In genomic region chr9:108704591-108704990, GRCm38 (mm10) we compare ENCODE assay signal across 15 mouse cellular contexts. TPM values are rescaled to one million over a fixed set of nuclear protein-coding genes. Genes with fewer than 3 reads are reported as not detected.
A peak's percentile ranks its signal among the peaks of the same experiment; 100 is the strongest.
DNase-seq lines count a peak whose midpoint lies in the region; ATAC-seq and TF ChIP-seq lines count a peak whose summit lies in the region.
"Had no signal": no experiment of that assay in that cellular context is flagged by ENCODE, and none has a peak within 500 bp of the region (broad histone marks: within the 10 kb centered on the region; RNA-seq: fewer than 3 reads in every experiment).

No protein-coding gene starts in this region.

- H3K9ac ChIP-seq in hindbrain, embryonic 11.5 days (ENCODE audit: low read depth, low read length) = no peak overlapping the region
- H3K9ac ChIP-seq in midbrain, postnatal 0 days (replicated peaks; ENCODE audit: low read length, poor library complexity, severe bottlenecking) = no peak overlapping the region
- no peak overlapping the region for H3K9ac ChIP-seq in midbrain, embryonic 15.5 days
- H3K9ac ChIP-seq in heart, embryonic 13.5 days = peak overlapping the region; percentile 38; the same call in 1 of the 2 replicates
- H3K9ac ChIP-seq in stomach, embryonic 15.5 days = no peak overlapping the region

- peak overlapping the region; percentile 8; the same call in 1 of the 2 replicates for H3K27ac ChIP-seq in hindbrain, embryonic 10.5 days
- H3K27ac ChIP-seq in hindbrain, embryonic 11.5 days (ENCODE audit: low read depth, low read length) = no peak overlapping the region
- 0 out of 2 replicates have a peak overlapping the region, but pooled peaks have one; percentile 18 for H3K27ac ChIP-seq in midbrain, postnatal 0 days (ENCODE audit: low read depth, low read length)
- H3K27ac ChIP-seq in midbrain, embryonic 15.5 days = no peak overlapping the region
- H3K27ac ChIP-seq in heart, embryonic 13.5 days (replicated peaks) = peak overlapping the region; percentile 66
- H3K27ac ChIP-seq in stomach, embryonic 15.5 days = peak overlapping the region; percentile 40; the same call in 1 of the 2 replicates

- TF ChIP-seq CTCF in midbrain, postnatal 0 days (IDR thresholded peaks at IDR 0.05) = no peak

- no peaks in the 10 kb centered on the region for H3K27me3 ChIP-seq in hindbrain, embryonic 10.5 days (ENCODE audit: insufficient read depth, poor library complexity, severe bottlenecking)
- H3K27me3 ChIP-seq in hindbrain, embryonic 11.5 days (ENCODE audit: control insufficient read depth, insufficient read depth, low read length) = no peaks in the 10 kb centered on the region
- H3K27me3 ChIP-seq in midbrain, postnatal 0 days (ENCODE audit: insufficient read depth, low read length) = no peaks in the 10 kb centered on the region
- no peaks in the 10 kb centered on the region for H3K27me3 ChIP-seq in midbrain, embryonic 15.5 days (replicated peaks)
- H3K27me3 ChIP-seq in heart, embryonic 13.5 days (replicated peaks) = no peaks in the 10 kb centered on the region
- no peaks in the 10 kb centered on the region for H3K27me3 ChIP-seq in stomach, embryonic 15.5 days (replicated peaks)
- H3K27me3 ChIP-seq: neural tube, embryonic 13.5 days had no signal

- no peak for DNase-seq in hindbrain, embryonic 10.5 days (ENCODE audit: low spot score)
- no peak for DNase-seq in hindbrain, embryonic 11.5 days (ENCODE audit: low spot score)
- DNase-seq in midbrain, postnatal 0 days (ENCODE audit: low spot score) = no peak
- no peak for DNase-seq in thymus, postnatal 10 days (ENCODE audit: low spot score in 2 of 2)
- DNase-seq in urinary bladder, postnatal 36 days (ENCODE audit: low spot score in 2 of 2) = no peak
- DNase-seq: adrenal gland, postnatal 25 days; kidney, adult 11 months; right cerebral cortex, adult 18-20 months had no signal

- no peak for ATAC-seq in hindbrain, embryonic 11.5 days (ENCODE audit: low FRiP score)
- ATAC-seq in midbrain, postnatal 0 days (ENCODE audit: low FRiP score) = no peak
- ATAC-seq in midbrain, embryonic 15.5 days (replicated peaks) = no peak
- ATAC-seq in heart, embryonic 13.5 days (ENCODE audit: extremely low read depth, insufficient number of reproducible peaks, low FRiP score, low TSS enrichment) = no peak
- ATAC-seq in stomach, embryonic 15.5 days (ENCODE audit: insufficient read depth, low FRiP score, low read depth) = no peak
- ATAC-seq: CD4-positive, CD25-positive, alpha-beta regulatory T cell, adult 4 months; lung, postnatal 0 days had no signal

- no peaks in the 10 kb centered on the region for H3K36me3 ChIP-seq in hindbrain, embryonic 10.5 days
- H3K36me3 ChIP-seq in hindbrain, embryonic 11.5 days (ENCODE audit: control insufficient read depth, insufficient read depth, low read length) = no peaks in the 10 kb centered on the region
- no peaks in the 10 kb centered on the region for H3K36me3 ChIP-seq in midbrain, postnatal 0 days (ENCODE audit: insufficient read depth, low read length)
- no peaks in the 10 kb centered on the region for H3K36me3 ChIP-seq in midbrain, embryonic 15.5 days (replicated peaks)
- H3K36me3 ChIP-seq in heart, embryonic 13.5 days = no peaks in the 10 kb centered on the region
- no peaks in the 10 kb centered on the region for H3K36me3 ChIP-seq in stomach, embryonic 15.5 days
- H3K36me3 ChIP-seq: neural tube, embryonic 13.5 days had no signal

- WGBS in hindbrain, embryonic 10.5 days = 66% methylated on average over 7 of the region's 7 CpGs
- 69% methylated on average over 7 of the region's 7 CpGs for WGBS in hindbrain, embryonic 11.5 days
- WGBS in midbrain, postnatal 0 days = 65% methylated on average over 7 of the region's 7 CpGs
- 73% methylated on average over 7 of the region's 7 CpGs for WGBS in midbrain, embryonic 15.5 days
- 40% methylated on average over 7 of the region's 7 CpGs for WGBS in heart, embryonic 13.5 days
- 58% methylated on average over 7 of the region's 7 CpGs for WGBS in stomach, embryonic 15.5 days

- H3K4me3 ChIP-seq in hindbrain, embryonic 10.5 days = no peak overlapping the region
- no peak overlapping the region for H3K4me3 ChIP-seq in hindbrain, embryonic 11.5 days (ENCODE audit: low read depth, low read length)
- H3K4me3 ChIP-seq in midbrain, postnatal 0 days (ENCODE audit: low read depth, low read length) = no peak overlapping the region
- H3K4me3 ChIP-seq in midbrain, embryonic 15.5 days = no peak overlapping the region
- H3K4me3 ChIP-seq in heart, embryonic 13.5 days = no peak overlapping the region
- H3K4me3 ChIP-seq in stomach, embryonic 15.5 days (replicated peaks) = no peak overlapping the region
- H3K4me3 ChIP-seq: neural tube, embryonic 13.5 days had no signal

- H3K4me1 ChIP-seq in hindbrain, embryonic 10.5 days (replicated peaks) = peaks cover 20% of the 10 kb centered on the region
- H3K4me1 ChIP-seq in hindbrain, embryonic 11.5 days (replicated peaks; ENCODE audit: control insufficient read depth, insufficient read depth, low read length) = no peaks in the 10 kb centered on the region
- H3K4me1 ChIP-seq in midbrain, postnatal 0 days (ENCODE audit: insufficient read depth, low read length) = no peaks in the 10 kb centered on the region
- peaks cover 15% of the 10 kb centered on the region for H3K4me1 ChIP-seq in midbrain, embryonic 15.5 days
- H3K4me1 ChIP-seq in heart, embryonic 13.5 days = peaks cover 29% of the 10 kb centered on the region
- peaks cover 14% of the 10 kb centered on the region; the same call in 1 of the 2 replicates for H3K4me1 ChIP-seq in stomach, embryonic 15.5 days

- no peak overlapping the region for H3K4me2 ChIP-seq in hindbrain, embryonic 11.5 days (replicated peaks; ENCODE audit: low read depth, low read length)
- H3K4me2 ChIP-seq in midbrain, postnatal 0 days (ENCODE audit: low read depth, low read length, poor library complexity, severe bottlenecking) = no peak overlapping the region
- H3K4me2 ChIP-seq in midbrain, embryonic 15.5 days = no peak overlapping the region
- peak overlapping the region; percentile 19 for H3K4me2 ChIP-seq in heart, embryonic 13.5 days
- H3K4me2 ChIP-seq in stomach, embryonic 15.5 days = no peak overlapping the region
- H3K4me2 ChIP-seq: midbrain, embryonic 11.5 days; neural tube, embryonic 13.5 days had no signal

- no peaks in the 10 kb centered on the region for H3K9me3 ChIP-seq in hindbrain, embryonic 10.5 days
- H3K9me3 ChIP-seq in hindbrain, embryonic 11.5 days (ENCODE audit: control insufficient read depth, low read length) = no peaks in the 10 kb centered on the region
- no peaks in the 10 kb centered on the region for H3K9me3 ChIP-seq in midbrain, postnatal 0 days (ENCODE audit: low read length)
- no peaks in the 10 kb centered on the region for H3K9me3 ChIP-seq in midbrain, embryonic 15.5 days
- H3K9me3 ChIP-seq in heart, embryonic 13.5 days = no peaks in the 10 kb centered on the region
- no peaks in the 10 kb centered on the region for H3K9me3 ChIP-seq in stomach, embryonic 15.5 days
- H3K9me3 ChIP-seq: neural tube, embryonic 13.5 days had no signal

RNA-seq across cellular contexts. Expression of gene Prkar2a, which starts 15.5 kb away (rescaled TPM):
- polyA plus RNA-seq in hindbrain, embryonic 10.5 days (2016; fragmentation: Nextera tagmentation; extraction: Ambion mirVana) = 34.2 and 35.0 TPM in 2 replicates
- polyA plus RNA-seq in hindbrain, embryonic 11.5 days (2014; fragmentation: Nextera tagmentation; extraction: Ambion mirVana) = 45.0 and 52.0 TPM in 2 replicates
- total RNA-seq in midbrain, postnatal 0 days (2014; rRNA removed) = 107 and 137 TPM in 2 replicates
- polyA plus RNA-seq in midbrain, postnatal 0 days (2015; fragmentation: Nextera tagmentation; extraction: Ambion mirVana) = 44.8 and 49.7 TPM in 2 replicates
- polyA plus RNA-seq in midbrain, embryonic 15.5 days (2015; fragmentation: Nextera tagmentation; extraction: Ambion mirVana) = 67.7 and 68.4 TPM in 2 replicates
- polyA plus RNA-seq in heart, embryonic 13.5 days (2015; fragmentation: Nextera tagmentation; extraction: Ambion mirVana) = 25.6 and 26.8 TPM in 2 replicates
- polyA plus RNA-seq in stomach, embryonic 15.5 days (2015; fragmentation: Nextera tagmentation; extraction: Ambion mirVana) = 32.9 and 39.3 TPM in 2 replicates

RNA-seq across cellular contexts. Expression of gene Slc25a20, which starts 42.7 kb away (rescaled TPM):
- 30.0 and 33.8 TPM in 2 replicates for polyA plus RNA-seq in hindbrain, embryonic 10.5 days (2016; fragmentation: Nextera tagmentation; extraction: Ambion mirVana)
- polyA plus RNA-seq in hindbrain, embryonic 11.5 days (2014; fragmentation: Nextera tagmentation; extraction: Ambion mirVana) = 22.8 and 27.5 TPM in 2 replicates
- 32.5 and 50.8 TPM in 2 replicates for total RNA-seq in midbrain, postnatal 0 days (2014; rRNA removed)
- polyA plus RNA-seq in midbrain, postnatal 0 days (2015; fragmentation: Nextera tagmentation; extraction: Ambion mirVana) = 44.4 and 45.4 TPM in 2 replicates
- 43.2 and 45.1 TPM in 2 replicates for polyA plus RNA-seq in midbrain, embryonic 15.5 days (2015; fragmentation: Nextera tagmentation; extraction: Ambion mirVana)
- polyA plus RNA-seq in heart, embryonic 13.5 days (2015; fragmentation: Nextera tagmentation; extraction: Ambion mirVana) = 67.9 and 73.0 TPM in 2 replicates
- 40.5 and 51.1 TPM in 2 replicates for polyA plus RNA-seq in stomach, embryonic 15.5 days (2015; fragmentation: Nextera tagmentation; extraction: Ambion mirVana)

RNA-seq across cellular contexts. Expression of gene Arih2, which starts 55.4 kb away (rescaled TPM):
- polyA plus RNA-seq in hindbrain, embryonic 10.5 days (2016; fragmentation: Nextera tagmentation; extraction: Ambion mirVana) = 56.4 and 58.8 TPM in 2 replicates
- 41.6 and 49.1 TPM in 2 replicates for polyA plus RNA-seq in hindbrain, embryonic 11.5 days (2014; fragmentation: Nextera tagmentation; extraction: Ambion mirVana)
- 43.1 and 61.9 TPM in 2 replicates for total RNA-seq in midbrain, postnatal 0 days (2014; rRNA removed)
- 36.7 and 37.3 TPM in 2 replicates for polyA plus RNA-seq in midbrain, postnatal 0 days (2015; fragmentation: Nextera tagmentation; extraction: Ambion mirVana)
- 51.7 and 53.3 TPM in 2 replicates for polyA plus RNA-seq in midbrain, embryonic 15.5 days (2015; fragmentation: Nextera tagmentation; extraction: Ambion mirVana)
- 36.6 and 44.5 TPM in 2 replicates for polyA plus RNA-seq in heart, embryonic 13.5 days (2015; fragmentation: Nextera tagmentation; extraction: Ambion mirVana)
- polyA plus RNA-seq in stomach, embryonic 15.5 days (2015; fragmentation: Nextera tagmentation; extraction: Ambion mirVana) = 42.0 and 43.5 TPM in 2 replicates

Comparison
In these comparisons a context has a peak if more than half of its experiments do, and no peak if none do; other contexts are left out.
1. H3K27ac ChIP-seq: peak in hindbrain, embryonic 10.5 days (single experiment), midbrain, postnatal 0 days (single experiment), heart, embryonic 13.5 days (single experiment) and stomach, embryonic 15.5 days (single experiment); none in hindbrain, embryonic 11.5 days (single experiment) and midbrain, embryonic 15.5 days (single experiment).